Mouse (Mus musculus) embryonic fibroblast, embryonic 13.5 days (primary cell): Measurements from ENCODE around the gene Pole3.

Experiments
- CTCF ChIP-seq: IDR thresholded peaks from 2 replicates; pipeline ENCODE4 v1.5.1; 2011; ENCODE audit warnings: mild to moderate bottlenecking, control low read depth, low read length, moderate library complexity, borderline replicate concordance; ENCODE audit not compliant: insufficient read depth
- POLR2A ChIP-seq: IDR thresholded peaks from 2 replicates; pipeline ENCODE4 v1.6.1; 2011; ENCODE audit warnings: low read depth, mild to moderate bottlenecking, control low read depth, low read length, moderate library complexity

DNA sequence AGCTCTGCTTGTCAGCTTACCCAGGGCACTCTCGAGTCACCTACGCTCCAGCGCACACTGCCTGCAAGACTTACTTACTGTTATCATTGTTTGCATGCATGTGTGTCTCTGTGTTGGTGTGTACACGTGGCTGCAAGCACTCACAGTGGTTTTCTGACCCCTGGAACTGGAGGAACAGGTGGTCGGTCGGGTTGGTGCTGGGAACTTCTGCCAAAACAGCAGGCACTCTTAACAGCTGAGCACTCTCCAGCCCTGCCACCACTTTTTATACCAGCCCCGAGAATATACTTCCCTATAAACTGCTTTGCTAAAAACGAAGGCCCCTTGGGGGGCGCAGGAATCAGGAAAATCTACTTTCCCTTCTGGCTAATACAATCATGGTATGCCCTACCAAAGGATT lies 30.6 kb downstream of the Pole3 start:
- TF ChIP-seq CTCF (no peak), POLR2A (no peak)
